Mouse (Mus musculus) lung, postnatal 0 days (tissue): ENCODE measurements around the gene Dlgap1.

Experiments used
- CTCF ChIP-seq: IDR thresholded peaks from 2 replicates; pipeline ENCODE4 v1.5.1; 2016; ENCODE audit warnings: antibody characterized with exemption, mild to moderate bottlenecking
- EP300 ChIP-seq: IDR thresholded peaks from 2 replicates; pipeline ENCODE4 v1.6.1; 2016; ENCODE audit warnings: antibody characterized with exemption, mild to moderate bottlenecking, control low read depth

GRCm38 (mm10) chr17:70510441-70510840 lies 541.6 kb downstream of the Dlgap1 start:
- no peak for TF ChIP-seq CTCF
- no peak for TF ChIP-seq EP300
